Mouse (Mus musculus) MEL (cell line): ENCODE results near the gene Vipr1. TPM values are rescaled to one million over a fixed set of nuclear protein-coding genes. Genes with fewer than 3 reads are reported as not detected.

ENCODE experiments used
- DNase-seq: peaks from one replicate; pipeline ENCODE4 v3.0.0; 2011; ENCODE audit warnings: low read depth, low spot score
- H3K27ac ChIP-seq: 2 replicates; pipeline ENCODE4 v1.5.1; 2012; ENCODE audit warnings: low read depth, mild to moderate bottlenecking, control low read depth, low read length, moderate library complexity; ENCODE audit not compliant: control insufficient read depth
- H3K27me3 ChIP-seq, 2 experiments: fragments of 150-350 bp in 1 of 2; sonication (generic) in 1 of 2; 2 replicates each; pipeline ENCODE4 v1.6.1; 2012; ENCODE audit warnings: low read length in 2 of 2, mild to moderate bottlenecking in 2 of 2, improper control_type of control experiment in 1 of 2, moderate library complexity in 1 of 2; ENCODE audit not compliant: insufficient read depth in 2 of 2, control insufficient read depth in 1 of 2
- H3K36me3 ChIP-seq, 2 experiments: 2 replicates each; pipeline ENCODE4 v1.6.1; 2012 to 2014; ENCODE audit warnings: low read length in 2 of 2, improper control_type of control experiment in 1 of 2, inconsistent platforms in 1 of 2, mild to moderate bottlenecking in 1 of 2; ENCODE audit not compliant: insufficient read depth in 2 of 2, control insufficient read depth in 1 of 2
- H3K4me1 ChIP-seq, 2 experiments: fragments of 150-350 bp in 1 of 2; sonication (generic) in 1 of 2; 2 replicates each; pipeline ENCODE4 v1.6.1; 2012; ENCODE audit warnings: low read length in 2 of 2, improper control_type of control experiment in 1 of 2, mild to moderate bottlenecking in 1 of 2; ENCODE audit not compliant: insufficient read depth in 2 of 2, control insufficient read depth in 1 of 2
- H3K4me3 ChIP-seq, 2 experiments: fragments of 150-350 bp in 1 of 2; sonication (generic) in 1 of 2; 2 replicates each; pipeline ENCODE4 v1.5.1; 2012; ENCODE audit warnings: low read depth in 2 of 2, low read length in 2 of 2, mild to moderate bottlenecking in 2 of 2, moderate library complexity in 2 of 2, control low read depth in 1 of 2, improper control_type of control experiment in 1 of 2; ENCODE audit not compliant: control insufficient read depth in 1 of 2, insufficient read depth in 1 of 2
- H3K79me2 ChIP-seq: 2 replicates; pipeline ENCODE4 v1.6.1; 2012; ENCODE audit warnings: mild to moderate bottlenecking, low read length, moderate library complexity; ENCODE audit not compliant: control insufficient read depth, poor library complexity, insufficient read depth
- H3K9ac ChIP-seq: 2 replicates; pipeline ENCODE4 v1.6.1; 2012; ENCODE audit warnings: low read depth, mild to moderate bottlenecking, control low read depth, low read length, moderate library complexity; ENCODE audit not compliant: control insufficient read depth, poor library complexity, severe bottlenecking
- H3K9me3 ChIP-seq: fragments of 150-350 bp; sonication (generic); replicated peaks from 2 replicates; pipeline ENCODE4 v1.6.1; 2012; ENCODE audit warnings: mild to moderate bottlenecking, low read length, improper control_type of control experiment, moderate library complexity; ENCODE audit not compliant: insufficient read depth
- CHD2 ChIP-seq: IDR thresholded peaks from 2 replicates; pipeline ENCODE4 v1.6.1; 2011; ENCODE audit warnings: low read length, improper control_type of control experiment
- CTCF ChIP-seq, 3 experiments: IDR thresholded peaks in 2 of 3; conservative IDR thresholded peaks in 1 of 3; 2 replicates each; pipeline ENCODE4 v1.5.1; 2011 to 2012; ENCODE audit warnings: low read length in 3 of 3, low read depth in 2 of 3, mild to moderate bottlenecking in 2 of 3, improper control_type of control experiment in 1 of 3, inconsistent platforms in 1 of 3, mixed read lengths in 1 of 3, moderate library complexity in 1 of 3; ENCODE audit not compliant: control insufficient read depth in 1 of 3, insufficient read depth in 1 of 3, poor library complexity in 1 of 3, severe bottlenecking in 1 of 3
- E2F4 ChIP-seq: IDR thresholded peaks from 2 replicates; pipeline ENCODE4 v1.6.1; 2011; ENCODE audit warnings: low read depth, low read length, improper control_type of control experiment, borderline replicate concordance
- ETS1 ChIP-seq: IDR thresholded peaks from 2 replicates; pipeline ENCODE4 v1.6.1; 2012; ENCODE audit warnings: low read depth, mild to moderate bottlenecking, inconsistent platforms, low read length, improper control_type of control experiment, moderate library complexity
- GABPA ChIP-seq: IDR thresholded peaks from 2 replicates; pipeline ENCODE4 v1.6.1; 2012; ENCODE audit warnings: low read depth, mild to moderate bottlenecking, inconsistent platforms, low read length, improper control_type of control experiment, moderate library complexity
- GATA1 ChIP-seq: IDR thresholded peaks from 2 replicates; pipeline ENCODE4 v1.6.1; 2011; ENCODE audit warnings: low read depth, low read length, improper control_type of control experiment
- HCFC1 ChIP-seq: IDR thresholded peaks from 2 replicates; pipeline ENCODE4 v1.6.1; 2012; ENCODE audit warnings: low read depth, mild to moderate bottlenecking, inconsistent platforms, low read length, improper control_type of control experiment, moderate library complexity
- MAZ ChIP-seq: IDR thresholded peaks from 2 replicates; pipeline ENCODE4 v1.6.1; 2012; ENCODE audit warnings: low read depth, mild to moderate bottlenecking, inconsistent platforms, low read length, improper control_type of control experiment
- RAD21 ChIP-seq: IDR thresholded peaks from 2 replicates; pipeline ENCODE4 v1.6.1; 2011; ENCODE audit warnings: mild to moderate bottlenecking, low read depth, low read length, improper control_type of control experiment
- RCOR1 ChIP-seq: IDR thresholded peaks from 2 replicates; pipeline ENCODE4 v1.6.1; 2012; ENCODE audit warnings: low read depth, mild to moderate bottlenecking, inconsistent platforms, low read length, improper control_type of control experiment
- SMC3 ChIP-seq: IDR thresholded peaks from 2 replicates; pipeline ENCODE4 v1.6.1; 2011; ENCODE audit warnings: low read depth, low read length, improper control_type of control experiment
- TAL1 ChIP-seq: IDR thresholded peaks from 2 replicates; pipeline ENCODE4 v1.6.1; 2012; ENCODE audit warnings: mild to moderate bottlenecking, inconsistent platforms, low read length, moderate library complexity, mixed read lengths
- USF1 ChIP-seq: IDR thresholded peaks from 2 replicates; pipeline ENCODE4 v1.6.1; 2014; ENCODE audit warnings: low read depth, mild to moderate bottlenecking, inconsistent platforms, low read length, improper control_type of control experiment, moderate library complexity
- USF2 ChIP-seq, 2 experiments: IDR thresholded peaks; 2 replicates each; pipeline ENCODE4 v1.6.1; 2011 to 2012; ENCODE audit warnings: improper control_type of control experiment in 2 of 2, low read length in 2 of 2, borderline replicate concordance in 1 of 2, inconsistent platforms in 1 of 2, low read depth in 1 of 2, mild to moderate bottlenecking in 1 of 2; ENCODE audit not compliant: insufficient read depth in 1 of 2
- ZC3H11A ChIP-seq: IDR thresholded peaks from 2 replicates; pipeline ENCODE4 v1.6.1; 2012; ENCODE audit warnings: low read depth, mild to moderate bottlenecking, inconsistent platforms, low read length, improper control_type of control experiment
- ZKSCAN1 ChIP-seq: IDR thresholded peaks from 2 replicates; pipeline ENCODE4 v1.6.1; 2012; ENCODE audit warnings: low read depth, mild to moderate bottlenecking, inconsistent platforms, low read length, improper control_type of control experiment, moderate library complexity
- polyA plus RNA-seq, 2 experiments: library from polyadenylated mRNA; stranded (reverse) in 1 of 2; unstranded in 1 of 2; fragments of >175 nt in 1 of 2; fragments of >200 nt in 1 of 2; gene quantifications; 2 replicates each; pipeline versions ENCODE4 v1.2.1 to v1.2.4; 2012; ENCODE audit warnings: low replicate concordance in 2 of 2, low read depth in 1 of 2; ENCODE audit not compliant: insufficient read length in 2 of 2, insufficient read depth in 1 of 2, missing spikeins in 1 of 2
- total RNA-seq: library from RNA; depleted of rRNA; stranded (reverse); fragments of 300-350 nt; gene quantifications from 2 replicates; pipeline ENCODE4 v1.2.3, GENCODE M21; 2012

Gene Vipr1
- total and polyA plus RNA-seq, 3 experiments: not detected

- DNase-seq: no peak
- H3K27me3 ChIP-seq: peaks cover 0 to 2% of the 10 kb centered on the region in 2 experiments; a peak in 1 of 4 replicates
- TF ChIP-seq ZC3H11A (no peak), E2F4 (no peak), GATA1 (no peak), MAZ (no peak), ZKSCAN1 (no peak), HCFC1 (no peak), GABPA (no peak), ETS1 (no peak), TAL1 (no peak), RAD21 (no peak), USF1 (no peak), CTCF (IDR thresholded peaks at IDR 0.05 in 2 of 3, conservative IDR thresholded peaks at IDR 0.05 in 1 of 3; ENCODE audit: control insufficient read depth in 1 of 3, insufficient read depth in 1 of 3, low read depth in 2 of 3, low read length in 3 of 3, poor library complexity in 1 of 3, severe bottlenecking in 1 of 3) (no peak), USF2 (IDR thresholded peaks at IDR 0.05; ENCODE audit: borderline replicate concordance in 1 of 2, insufficient read depth in 1 of 2, low read depth in 1 of 2, low read length in 2 of 2) (no peak)
Observed at GRCm38 (mm10) chr9:121614241-121614757, 28.2 kb upstream of the Vipr1 start.

DNA sequence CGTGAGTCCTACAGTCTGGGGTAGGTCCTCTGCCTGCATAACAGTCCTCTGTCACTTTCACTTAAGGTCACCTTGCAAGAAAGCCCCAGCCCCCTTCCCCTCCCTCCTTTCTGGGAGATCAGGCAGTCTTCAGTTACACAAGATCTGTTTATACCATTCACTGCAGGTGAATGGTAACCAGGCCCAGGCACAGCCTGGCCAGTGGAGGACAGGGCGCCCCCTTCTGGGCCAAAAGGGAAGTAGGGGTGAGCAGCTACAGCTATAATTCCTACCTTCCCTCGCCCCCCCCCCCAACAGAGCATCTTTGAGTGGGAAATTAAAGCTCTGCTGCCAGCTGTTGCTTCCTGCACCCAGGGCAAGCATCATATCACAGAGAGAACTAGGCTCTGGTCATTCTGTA lies 26.0 kb upstream of the Vipr1 start:
- Histone ChIP-seq H3K27ac (no peak overlapping the region), H3K9me3 (no peaks in the 10 kb centered on the region), H3K79me2 (no peaks in the 10 kb centered on the region), H3K4me3 (no peak overlapping the region), H3K9ac (no peak overlapping the region), H3K4me1 (0 out of 4 replicates have a peak, but pooled peaks cover 0 to 4% of the 10 kb centered on the region in 2 experiments), H3K27me3 (peaks cover 0 to 2% of the 10 kb centered on the region in 2 experiments; a peak in 1 of 4 replicates), H3K36me3 (no peaks in the 10 kb centered on the region)
- peak; percentile 8 for DNase-seq
- peak; percentile 31; the same call in 1 of the 2 replicates for TF ChIP-seq SMC3
- no peak for TF ChIP-seq RCOR1
- no peak for TF ChIP-seq CHD2
- TF ChIP-seq TAL1: no peak
- peak; percentile 29 to 67 (median 40) for TF ChIP-seq CTCF (IDR thresholded peaks at IDR 0.05 in 2 of 3, conservative IDR thresholded peaks at IDR 0.05 in 1 of 3; ENCODE audit: control insufficient read depth in 1 of 3, insufficient read depth in 1 of 3, low read depth in 2 of 3, low read length in 3 of 3, poor library complexity in 1 of 3, severe bottlenecking in 1 of 3)

More at GRCm38 (mm10) chr9:121614241-121614757, 28.2 kb upstream of the Vipr1 start:
- H3K79me2 ChIP-seq: no peaks in the 10 kb centered on the region
- no peaks in the 10 kb centered on the region for H3K36me3 ChIP-seq
- H3K4me1 ChIP-seq: 0 out of 4 replicates have a peak, but pooled peaks cover 0 to 4% of the 10 kb centered on the region in 2 experiments
- H3K4me3 ChIP-seq: no peak overlapping the region
- no peak overlapping the region for H3K9ac ChIP-seq
- H3K27ac ChIP-seq: no peak overlapping the region
- H3K9me3 ChIP-seq: no peaks in the 10 kb centered on the region
